Mouse (Mus musculus) liver, embryonic 13.5 days (tissue): ENCODE measurements around the gene Gm1527. TPM values are rescaled to one million over a fixed set of nuclear protein-coding genes. Genes with fewer than 3 reads are reported as not detected.
"Not testable (repeated sequence)": the region's sequence is repeated elsewhere in the genome, so short reads cannot be mapped to it uniquely, and the experiment has no call there.

Experiments
- ATAC-seq: fragments of 200-750 bp; cut with Nextera tagmentation; 2 replicates; pipeline ENCODE4 v1.8.0; 2017; ENCODE audit warnings: low read depth, mild to moderate bottlenecking, moderate number of reproducible peaks, moderate library complexity
- DNase-seq: peaks from one replicate; pipeline ENCODE4 v3.0.0; 2022
- H3K27ac ChIP-seq: fragments of 300-500 bp; sonication (generic); 2 replicates; pipeline ENCODE4 v1.5.1; 2015; ENCODE audit warnings: moderate library complexity, mild to moderate bottlenecking, inconsistent platforms
- H3K27me3 ChIP-seq: fragments of 300-500 bp; sonication (generic); 2 replicates; pipeline ENCODE4 v1.6.1; 2015; ENCODE audit warnings: mild to moderate bottlenecking, inconsistent platforms
- H3K36me3 ChIP-seq: fragments of 300-500 bp; sonication (generic); 2 replicates; pipeline ENCODE4 v1.6.1; 2015; ENCODE audit warnings: mild to moderate bottlenecking, inconsistent platforms
- H3K4me1 ChIP-seq: fragments of 300-500 bp; sonication (generic); replicated peaks from 2 replicates; pipeline ENCODE4 v1.6.1; 2015; ENCODE audit warnings: inconsistent platforms
- H3K4me2 ChIP-seq: fragments of 300-500 bp; sonication (generic); 2 replicates; pipeline ENCODE4 v1.6.1; 2015; ENCODE audit warnings: inconsistent platforms, mild to moderate bottlenecking, moderate library complexity
- H3K4me3 ChIP-seq: fragments of 300-500 bp; sonication (generic); replicated peaks from 2 replicates; pipeline ENCODE4 v1.5.1; 2015; ENCODE audit warnings: mild to moderate bottlenecking, inconsistent platforms
- H3K9ac ChIP-seq: fragments of 300-500 bp; sonication (generic); 2 replicates; pipeline ENCODE4 v1.6.1; 2015; ENCODE audit warnings: mild to moderate bottlenecking, inconsistent platforms
- H3K9me3 ChIP-seq: fragments of 300-500 bp; sonication (generic); replicated peaks from 2 replicates; pipeline ENCODE4 v1.6.1; 2016; ENCODE audit warnings: inconsistent platforms
- WGBS: fragments of 180-500 bp; shearing (Covaris S2); methylation state at CpG from one replicate; pipeline ENCODE4 v1.1.7; 2015; ENCODE audit not compliant: insufficient replicate concordance; 5-methylcytosine and 5-hydroxymethylcytosine counted together
- polyA plus RNA-seq: library from polyadenylated mRNA; unstranded; fragments of >200 nt; fragmentation: Nextera tagmentation; extraction: Ambion mirVana; gene quantifications from 2 replicates; pipeline ENCODE4 v1.2.1, GENCODE M21; 2015

Gm1527 gene
- not detected in 2 replicates for polyA plus RNA-seq

- no peak within 1 kb of the TSS for H3K27ac ChIP-seq
- H3K4me1 ChIP-seq: no peaks in the 10 kb centered on the region
- no peaks in the 10 kb centered on the region for H3K36me3 ChIP-seq
- no peak within 1 kb of the TSS for H3K4me3 ChIP-seq
- H3K4me2 ChIP-seq: no peak within 1 kb of the TSS
- no peak for DNase-seq
- no peaks in the 10 kb centered on the region for H3K27me3 ChIP-seq
- 40% methylated on average over 1 of the region's 1 CpGs for WGBS
- no peak for ATAC-seq
- H3K9ac ChIP-seq: no peak within 1 kb of the TSS
- no peaks in the 10 kb centered on the region for H3K9me3 ChIP-seq
Observed at GRCm38 (mm10) chr3:28892317-28892716, at the start of gene Gm1527. Gene Gm1527, plus strand, starts transcription at chr3:28892617.

GRCm38 (mm10) chr3:28843231-28843630 is 49.2 kb upstream of the Gm1527 start:
- ATAC-seq (no peak), DNase-seq (no peak)
- Histone ChIP-seq H3K27me3 (no peaks in the 10 kb centered on the region), H3K27ac (no peak overlapping the region), H3K4me3 (no peak overlapping the region), H3K4me2 (no peak overlapping the region), H3K9me3 (no peaks in the 10 kb centered on the region), H3K9ac (no peak overlapping the region), H3K4me1 (no peaks in the 10 kb centered on the region), H3K36me3 (no peaks in the 10 kb centered on the region)
- WGBS: 52% methylated on average over 8 of the region's 8 CpGs

GRCm38 (mm10) chr3:28847115-28847514 is 45.3 kb upstream of the Gm1527 start:
- no peak overlapping the region for H3K9ac ChIP-seq
- H3K27ac ChIP-seq: no peak overlapping the region
- no peaks in the 10 kb centered on the region for H3K9me3 ChIP-seq
- no peaks in the 10 kb centered on the region for H3K36me3 ChIP-seq
- no peaks in the 10 kb centered on the region for H3K4me1 ChIP-seq
- DNase-seq (no peak), ATAC-seq (no peak)
- no peaks in the 10 kb centered on the region for H3K27me3 ChIP-seq
- H3K4me2 ChIP-seq: no peak overlapping the region
- H3K4me3 ChIP-seq: no peak overlapping the region

- ATAC-seq, H3K9me3 ChIP-seq, H3K27ac ChIP-seq, H3K4me3 ChIP-seq, H3K36me3 ChIP-seq, H3K4me2 ChIP-seq, H3K4me1 ChIP-seq, DNase-seq, H3K9ac ChIP-seq, H3K27me3 ChIP-seq: not testable (repeated sequence)
- 68% methylated on average over 3 of the region's 3 CpGs for WGBS
Observed at GRCm38 (mm10) chr3:28852174-28852573, 40.2 kb upstream of the Gm1527 start.

GRCm38 (mm10) chr3:28859630-28860392 is 32.6 kb upstream of the Gm1527 start:
- H3K27ac ChIP-seq, H3K27me3 ChIP-seq, H3K4me1 ChIP-seq, DNase-seq, H3K4me3 ChIP-seq, H3K9me3 ChIP-seq, ATAC-seq, H3K9ac ChIP-seq, H3K4me2 ChIP-seq, H3K36me3 ChIP-seq: not testable (repeated sequence)

GRCm38 (mm10) chr3:28896966-28897365 is 4.5 kb downstream of the Gm1527 start:
- not testable (repeated sequence) for ATAC-seq, H3K9me3 ChIP-seq, H3K4me1 ChIP-seq, H3K27ac ChIP-seq, H3K9ac ChIP-seq, H3K4me2 ChIP-seq, H3K27me3 ChIP-seq, H3K36me3 ChIP-seq, H3K4me3 ChIP-seq, DNase-seq
- WGBS: 41% methylated on average over 6 of the region's 6 CpGs

GRCm38 (mm10) chr3:28965931-28966330 is 73.5 kb downstream of the Gm1527 start:
- H3K4me1 ChIP-seq: no peaks in the 10 kb centered on the region
- no peak overlapping the region for H3K4me2 ChIP-seq
- H3K9ac ChIP-seq: no peak overlapping the region
- DNase-seq: no peak
- no peaks in the 10 kb centered on the region for H3K36me3 ChIP-seq
- H3K27me3 ChIP-seq: no peaks in the 10 kb centered on the region
- H3K27ac ChIP-seq: no peak overlapping the region
- 61% methylated on average over 2 of the region's 2 CpGs for WGBS
- no peak overlapping the region for H3K4me3 ChIP-seq
- no peak for ATAC-seq
- H3K9me3 ChIP-seq: no peaks in the 10 kb centered on the region

- no peak overlapping the region for H3K27ac ChIP-seq
- no peaks in the 10 kb centered on the region for H3K36me3 ChIP-seq
- H3K4me1 ChIP-seq: no peaks in the 10 kb centered on the region
- DNase-seq: no peak
- no peaks in the 10 kb centered on the region for H3K9me3 ChIP-seq
- WGBS: under 1% methylated on average over 4 of the region's 4 CpGs
- no peak for ATAC-seq
- H3K4me3 ChIP-seq: no peak overlapping the region
- H3K9ac ChIP-seq: no peak overlapping the region
- H3K4me2 ChIP-seq: no peak overlapping the region
- no peaks in the 10 kb centered on the region for H3K27me3 ChIP-seq
Observed at GRCm38 (mm10) chr3:28968851-28969250, 76.4 kb downstream of the Gm1527 start.

Other genes starting within 250 kb of the Gm1527 start
- 19.1 and 25.4 TPM in 2 replicates for gene Slc2a2, start 194.7 kb upstream of the Gm1527 start, polyA plus RNA-seq
- 6.2 and 8.8 TPM in 2 replicates for gene Eif5a2, start 111.3 kb upstream of the Gm1527 start, polyA plus RNA-seq
- gene Rpl22l1, start 87.2 kb upstream of the Gm1527 start, polyA plus RNA-seq: 327 and 404 TPM in 2 replicates
- gene Egfem1, start 189.4 kb downstream of the Gm1527 start, polyA plus RNA-seq: 0.06 and 0.14 TPM in 2 replicates